Mouse (Mus musculus) MEL (cell line): Measurements from ENCODE around the gene Chd3. TPM values are rescaled to one million over a fixed set of nuclear protein-coding genes. Genes with fewer than 3 reads are reported as not detected.

Source experiments
- DNase-seq: peaks from one replicate; pipeline ENCODE4 v3.0.0; 2011; ENCODE audit warnings: low read depth, low spot score
- H3K27ac ChIP-seq: 2 replicates; pipeline ENCODE4 v1.5.1; 2012; ENCODE audit warnings: low read depth, mild to moderate bottlenecking, control low read depth, low read length, moderate library complexity; ENCODE audit not compliant: control insufficient read depth
- H3K27me3 ChIP-seq, 2 experiments: fragments of 150-350 bp in 1 of 2; sonication (generic) in 1 of 2; 2 replicates each; pipeline ENCODE4 v1.6.1; 2012; ENCODE audit warnings: low read length in 2 of 2, mild to moderate bottlenecking in 2 of 2, improper control_type of control experiment in 1 of 2, moderate library complexity in 1 of 2; ENCODE audit not compliant: insufficient read depth in 2 of 2, control insufficient read depth in 1 of 2
- H3K36me3 ChIP-seq, 2 experiments: 2 replicates each; pipeline ENCODE4 v1.6.1; 2012 to 2014; ENCODE audit warnings: low read length in 2 of 2, improper control_type of control experiment in 1 of 2, inconsistent platforms in 1 of 2, mild to moderate bottlenecking in 1 of 2; ENCODE audit not compliant: insufficient read depth in 2 of 2, control insufficient read depth in 1 of 2
- H3K4me1 ChIP-seq, 2 experiments: fragments of 150-350 bp in 1 of 2; sonication (generic) in 1 of 2; 2 replicates each; pipeline ENCODE4 v1.6.1; 2012; ENCODE audit warnings: low read length in 2 of 2, improper control_type of control experiment in 1 of 2, mild to moderate bottlenecking in 1 of 2; ENCODE audit not compliant: insufficient read depth in 2 of 2, control insufficient read depth in 1 of 2
- H3K4me3 ChIP-seq, 2 experiments: fragments of 150-350 bp in 1 of 2; sonication (generic) in 1 of 2; 2 replicates each; pipeline ENCODE4 v1.5.1; 2012; ENCODE audit warnings: low read depth in 2 of 2, low read length in 2 of 2, mild to moderate bottlenecking in 2 of 2, moderate library complexity in 2 of 2, control low read depth in 1 of 2, improper control_type of control experiment in 1 of 2; ENCODE audit not compliant: control insufficient read depth in 1 of 2, insufficient read depth in 1 of 2
- H3K79me2 ChIP-seq: 2 replicates; pipeline ENCODE4 v1.6.1; 2012; ENCODE audit warnings: mild to moderate bottlenecking, low read length, moderate library complexity; ENCODE audit not compliant: control insufficient read depth, poor library complexity, insufficient read depth
- H3K9ac ChIP-seq: 2 replicates; pipeline ENCODE4 v1.6.1; 2012; ENCODE audit warnings: low read depth, mild to moderate bottlenecking, control low read depth, low read length, moderate library complexity; ENCODE audit not compliant: control insufficient read depth, poor library complexity, severe bottlenecking
- H3K9me3 ChIP-seq: fragments of 150-350 bp; sonication (generic); replicated peaks from 2 replicates; pipeline ENCODE4 v1.6.1; 2012; ENCODE audit warnings: mild to moderate bottlenecking, low read length, improper control_type of control experiment, moderate library complexity; ENCODE audit not compliant: insufficient read depth
- BHLHE40 ChIP-seq: IDR thresholded peaks from 2 replicates; pipeline ENCODE4 v1.6.1; 2012; ENCODE audit warnings: low read depth, mild to moderate bottlenecking, inconsistent platforms, low read length, improper control_type of control experiment, borderline replicate concordance
- CHD1 ChIP-seq: IDR thresholded peaks from 2 replicates; pipeline ENCODE4 v1.6.1; 2012; ENCODE audit warnings: low read depth, mild to moderate bottlenecking, inconsistent platforms, low read length, improper control_type of control experiment
- CHD2 ChIP-seq: IDR thresholded peaks from 2 replicates; pipeline ENCODE4 v1.6.1; 2011; ENCODE audit warnings: low read length, improper control_type of control experiment
- CTCF ChIP-seq, 3 experiments: IDR thresholded peaks in 2 of 3; conservative IDR thresholded peaks in 1 of 3; 2 replicates each; pipeline ENCODE4 v1.5.1; 2011 to 2012; ENCODE audit warnings: low read length in 3 of 3, low read depth in 2 of 3, mild to moderate bottlenecking in 2 of 3, improper control_type of control experiment in 1 of 3, inconsistent platforms in 1 of 3, mixed read lengths in 1 of 3, moderate library complexity in 1 of 3; ENCODE audit not compliant: control insufficient read depth in 1 of 3, insufficient read depth in 1 of 3, poor library complexity in 1 of 3, severe bottlenecking in 1 of 3
- E2F4 ChIP-seq: IDR thresholded peaks from 2 replicates; pipeline ENCODE4 v1.6.1; 2011; ENCODE audit warnings: low read depth, low read length, improper control_type of control experiment, borderline replicate concordance
- ELF1 ChIP-seq: IDR thresholded peaks from 2 replicates; pipeline ENCODE4 v1.6.1; 2014; ENCODE audit warnings: low read depth, mild to moderate bottlenecking, inconsistent platforms, low read length, improper control_type of control experiment, moderate library complexity
- EP300 ChIP-seq, 2 experiments: IDR thresholded peaks; 2 replicates each; pipeline ENCODE4 v1.6.1; 2011; ENCODE audit warnings: improper control_type of control experiment in 2 of 2, low read length in 2 of 2, low read depth in 1 of 2, mild to moderate bottlenecking in 1 of 2
- ETS1 ChIP-seq: IDR thresholded peaks from 2 replicates; pipeline ENCODE4 v1.6.1; 2012; ENCODE audit warnings: low read depth, mild to moderate bottlenecking, inconsistent platforms, low read length, improper control_type of control experiment, moderate library complexity
- GABPA ChIP-seq: IDR thresholded peaks from 2 replicates; pipeline ENCODE4 v1.6.1; 2012; ENCODE audit warnings: low read depth, mild to moderate bottlenecking, inconsistent platforms, low read length, improper control_type of control experiment, moderate library complexity
- HCFC1 ChIP-seq: IDR thresholded peaks from 2 replicates; pipeline ENCODE4 v1.6.1; 2012; ENCODE audit warnings: low read depth, mild to moderate bottlenecking, inconsistent platforms, low read length, improper control_type of control experiment, moderate library complexity
- JUND ChIP-seq: IDR thresholded peaks from 2 replicates; pipeline ENCODE4 v1.6.1; 2011; ENCODE audit warnings: low read depth, mild to moderate bottlenecking, improper control_type of control experiment, low read length
- KAT2A ChIP-seq: conservative IDR thresholded peaks from 2 replicates; pipeline ENCODE4 v1.6.1; 2012; ENCODE audit warnings: low read depth, low read length, improper control_type of control experiment, inconsistent platforms
- MAFK ChIP-seq: IDR thresholded peaks from 2 replicates; pipeline ENCODE4 v1.6.1; 2011; ENCODE audit warnings: low read depth, mild to moderate bottlenecking, low read length, improper control_type of control experiment, borderline replicate concordance
- MAX ChIP-seq: IDR thresholded peaks from 2 replicates; pipeline ENCODE4 v1.6.1; 2011; ENCODE audit warnings: low read length, improper control_type of control experiment
- MAZ ChIP-seq: IDR thresholded peaks from 2 replicates; pipeline ENCODE4 v1.6.1; 2012; ENCODE audit warnings: low read depth, mild to moderate bottlenecking, inconsistent platforms, low read length, improper control_type of control experiment
- MEF2A ChIP-seq: IDR thresholded peaks from 2 replicates; pipeline ENCODE4 v1.6.1; 2014; ENCODE audit warnings: low read depth, mild to moderate bottlenecking, inconsistent platforms, low read length, improper control_type of control experiment; ENCODE audit not compliant: poor library complexity, insufficient replicate concordance, severe bottlenecking; ENCODE audit errors: extremely low read depth
- MXI1 ChIP-seq: IDR thresholded peaks from 2 replicates; pipeline ENCODE4 v1.6.1; 2011; ENCODE audit warnings: mild to moderate bottlenecking, low read depth, low read length, improper control_type of control experiment
- MYB ChIP-seq: IDR thresholded peaks from 2 replicates; pipeline ENCODE4 v1.6.1; 2011; ENCODE audit warnings: mild to moderate bottlenecking, low read depth, low read length, improper control_type of control experiment
- MYC ChIP-seq: IDR thresholded peaks from 2 replicates; pipeline ENCODE4 v1.6.1; 2011; ENCODE audit warnings: low read depth, mild to moderate bottlenecking, low read length, improper control_type of control experiment, moderate library complexity
- NELFE ChIP-seq: IDR thresholded peaks from 2 replicates; pipeline ENCODE4 v1.6.1; 2011; ENCODE audit warnings: low read depth, low read length, improper control_type of control experiment
- NRF1 ChIP-seq: IDR thresholded peaks from 2 replicates; pipeline ENCODE4 v1.6.1; 2014; ENCODE audit warnings: low read depth, mild to moderate bottlenecking, inconsistent platforms, low read length, improper control_type of control experiment, moderate library complexity; ENCODE audit not compliant: poor library complexity, insufficient read depth, severe bottlenecking
- POLR2A ChIP-seq, 2 experiments: IDR thresholded peaks; 2 replicates each; pipeline ENCODE4 v1.6.1; 2011 to 2012; ENCODE audit warnings: low read length in 2 of 2, mild to moderate bottlenecking in 2 of 2, control low read depth in 1 of 2, improper control_type of control experiment in 1 of 2, low read depth in 1 of 2, moderate library complexity in 1 of 2; ENCODE audit not compliant: control insufficient read depth in 1 of 2, insufficient read depth in 1 of 2, poor library complexity in 1 of 2
- POLR2AphosphoS2 ChIP-seq: IDR thresholded peaks from 2 replicates; pipeline ENCODE4 v1.6.1; 2011; ENCODE audit warnings: low read length, improper control_type of control experiment
- RAD21 ChIP-seq: IDR thresholded peaks from 2 replicates; pipeline ENCODE4 v1.6.1; 2011; ENCODE audit warnings: mild to moderate bottlenecking, low read depth, low read length, improper control_type of control experiment
- SIN3A ChIP-seq: IDR thresholded peaks from 2 replicates; pipeline ENCODE4 v1.6.1; 2012; ENCODE audit warnings: low read length, improper control_type of control experiment, inconsistent platforms
- SMC3 ChIP-seq: IDR thresholded peaks from 2 replicates; pipeline ENCODE4 v1.6.1; 2011; ENCODE audit warnings: low read depth, low read length, improper control_type of control experiment
- TAL1 ChIP-seq: IDR thresholded peaks from 2 replicates; pipeline ENCODE4 v1.6.1; 2012; ENCODE audit warnings: mild to moderate bottlenecking, inconsistent platforms, low read length, moderate library complexity, mixed read lengths
- TCF12 ChIP-seq: IDR thresholded peaks from 2 replicates; pipeline ENCODE4 v1.6.1; 2014; ENCODE audit warnings: low read depth, mild to moderate bottlenecking, inconsistent platforms, low read length, improper control_type of control experiment, moderate library complexity
- UBTF ChIP-seq: IDR thresholded peaks from 2 replicates; pipeline ENCODE4 v1.6.1; 2012; ENCODE audit warnings: low read depth, mild to moderate bottlenecking, inconsistent platforms, low read length, improper control_type of control experiment, moderate library complexity, borderline replicate concordance; ENCODE audit not compliant: insufficient read depth
- USF1 ChIP-seq: IDR thresholded peaks from 2 replicates; pipeline ENCODE4 v1.6.1; 2014; ENCODE audit warnings: low read depth, mild to moderate bottlenecking, inconsistent platforms, low read length, improper control_type of control experiment, moderate library complexity
- USF2 ChIP-seq, 2 experiments: IDR thresholded peaks; 2 replicates each; pipeline ENCODE4 v1.6.1; 2011 to 2012; ENCODE audit warnings: improper control_type of control experiment in 2 of 2, low read length in 2 of 2, borderline replicate concordance in 1 of 2, inconsistent platforms in 1 of 2, low read depth in 1 of 2, mild to moderate bottlenecking in 1 of 2; ENCODE audit not compliant: insufficient read depth in 1 of 2
- ZC3H11A ChIP-seq: IDR thresholded peaks from 2 replicates; pipeline ENCODE4 v1.6.1; 2012; ENCODE audit warnings: low read depth, mild to moderate bottlenecking, inconsistent platforms, low read length, improper control_type of control experiment
- ZKSCAN1 ChIP-seq: IDR thresholded peaks from 2 replicates; pipeline ENCODE4 v1.6.1; 2012; ENCODE audit warnings: low read depth, mild to moderate bottlenecking, inconsistent platforms, low read length, improper control_type of control experiment, moderate library complexity
- ZMIZ1 ChIP-seq: IDR thresholded peaks from 2 replicates; pipeline ENCODE4 v1.6.1; 2012; ENCODE audit warnings: low read depth, mild to moderate bottlenecking, inconsistent platforms, low read length, improper control_type of control experiment, moderate library complexity
- ZNF384 ChIP-seq: IDR thresholded peaks from 2 replicates; pipeline ENCODE4 v1.6.1; 2012; ENCODE audit warnings: low read depth, mild to moderate bottlenecking, inconsistent platforms, low read length, improper control_type of control experiment
- polyA plus RNA-seq, 2 experiments: library from polyadenylated mRNA; stranded (reverse) in 1 of 2; unstranded in 1 of 2; fragments of >175 nt in 1 of 2; fragments of >200 nt in 1 of 2; gene quantifications; 2 replicates each; pipeline versions ENCODE4 v1.2.1 to v1.2.4; 2012; ENCODE audit warnings: low replicate concordance in 2 of 2, low read depth in 1 of 2; ENCODE audit not compliant: insufficient read length in 2 of 2, insufficient read depth in 1 of 2, missing spikeins in 1 of 2
- total RNA-seq: library from RNA; depleted of rRNA; stranded (reverse); fragments of 300-350 nt; gene quantifications from 2 replicates; pipeline ENCODE4 v1.2.3, GENCODE M21; 2012

The Chd3 gene
- total and polyA plus RNA-seq, 3 experiments = 37.3 to 84.9 TPM; not detected in 1

GRCm38 (mm10) chr11:69366855-69367615 lies 2.2 kb downstream of the Chd3 start:
- Histone ChIP-seq H3K27ac (peak overlapping the region; percentile 83), H3K27me3 (no peaks in the 10 kb centered on the region), H3K9me3 (no peaks in the 10 kb centered on the region), H3K79me2 (peaks cover 15% of the 10 kb centered on the region), H3K9ac (peak overlapping the region; percentile 88), H3K36me3 (peaks cover 0 to 15% of the 10 kb centered on the region in 2 experiments; a peak in 2 of 4 replicates), H3K4me3 (peak overlapping the region; percentile 50 to 76), H3K4me1 (peaks cover 13 to 30% of the 10 kb centered on the region in 2 experiments)
- DNase-seq = no peak
- TF ChIP-seq CHD2 (peak; percentile 83), MAZ (no peak; the same call in 1 of the 2 replicates), MYB (no peak), POLR2A (IDR thresholded peaks at IDR 0.05; ENCODE audit: control insufficient read depth in 1 of 2, insufficient read depth in 1 of 2, low read depth in 1 of 2, low read length in 2 of 2, poor library complexity in 1 of 2) (peak in 1 of 2 experiments; percentile 37; a peak in 1 of 4 replicates), TAL1 (no peak), ELF1 (0 out of 2 replicates have a peak, but pooled peaks have one; percentile 4), MEF2A (no peak), RAD21 (no peak), JUND (no peak), MAFK (no peak), SIN3A (peak; percentile 76), MYC (no peak), ZC3H11A (no peak), UBTF (no peak), E2F4 (no peak), NRF1 (no peak), SMC3 (no peak; the same call in 1 of the 2 replicates), ZKSCAN1 (no peak), POLR2AphosphoS2 (no peak), NELFE (peak; percentile 5; the same call in 1 of the 2 replicates), CHD1 (0 out of 2 replicates have a peak, but pooled peaks have one; percentile 86), MAX (peak; percentile 41; the same call in 1 of the 2 replicates), USF2 (IDR thresholded peaks at IDR 0.05; ENCODE audit: borderline replicate concordance in 1 of 2, insufficient read depth in 1 of 2, low read depth in 1 of 2, low read length in 2 of 2) (no peak), CTCF (IDR thresholded peaks at IDR 0.05 in 2 of 3, conservative IDR thresholded peaks at IDR 0.05 in 1 of 3; ENCODE audit: control insufficient read depth in 1 of 3, insufficient read depth in 1 of 3, low read depth in 2 of 3, low read length in 3 of 3, poor library complexity in 1 of 3, severe bottlenecking in 1 of 3) (no peak), KAT2A (no peak), BHLHE40 (peak; percentile 3; the same call in 1 of the 2 replicates), GABPA (no peak), EP300 (IDR thresholded peaks at IDR 0.05; ENCODE audit: low read depth in 1 of 2, low read length in 2 of 2) (peak in 1 of 2 experiments; percentile 28; a peak in 3 of 4 replicates), USF1 (no peak), ETS1 (peak; percentile 60; the same call in 1 of the 2 replicates), TCF12 (peak; percentile 58), ZNF384 (peak; percentile 91), ZMIZ1 (no peak), HCFC1 (no peak; the same call in none of the 2 replicates), MXI1 (peak; percentile 43; the same call in 1 of the 2 replicates)
